Mouse (Mus musculus) adrenal gland, postnatal 14 days (tissue): Measurements from ENCODE around the gene A630001G21Rik. TPM values are rescaled to one million over a fixed set of nuclear protein-coding genes. Genes with fewer than 3 reads are reported as not detected.
"Not testable (repeated sequence)": the region's sequence is repeated elsewhere in the genome, so short reads cannot be mapped to it uniquely, and the experiment has no call there.

ENCODE experiments used
- DNase-seq: peaks from one replicate; pipeline ENCODE4 v3.0.0; 2021; ENCODE audit warnings: mixed read lengths
- long read RNA-seq, 2 experiments: library from polyadenylated mRNA; stranded (forward); transcript quantifications; one replicate each; pipeline ENCODE4 v2.0.0; 2021
- total RNA-seq: library from RNA; stranded (reverse); gene quantifications from 2 replicates; pipeline ENCODE4 v1.2.3, GENCODE M21; 2021

A630001G21Rik gene
- total RNA-seq: 0.59 and 3.8 TPM in 2 replicates
- long read RNA-seq, experiment 1: 0 reads
- long read RNA-seq, experiment 2, partial matches to known transcripts: 0 of 1 reads
- long read RNA-seq, experiment 2, other reads (novel, unspliced or antisense): 1 of 1 reads

DNA sequence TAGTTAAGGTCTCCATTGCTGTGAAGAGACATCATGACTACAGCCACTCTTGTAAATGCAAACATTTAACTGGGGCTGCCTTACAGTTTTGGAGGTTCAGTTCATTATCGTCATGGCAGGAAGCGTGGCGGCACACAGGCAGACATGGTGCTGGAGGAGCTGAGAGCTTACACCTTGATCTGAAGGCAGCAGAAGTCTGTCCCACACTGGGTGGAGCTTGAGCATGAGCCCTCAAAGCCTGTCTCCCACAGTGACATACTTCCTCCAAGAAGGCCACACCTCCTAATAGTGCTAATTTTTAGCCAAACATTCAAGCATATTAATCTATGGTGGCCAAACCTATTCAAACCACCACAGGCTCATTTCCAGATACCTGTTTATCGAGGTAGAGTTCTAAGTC, at the start of gene A630001G21Rik:
A630001G21Rik (minus strand) TSS at position 208 of the 400 bp plus-strand sequence.
- no peak for DNase-seq

DNA sequence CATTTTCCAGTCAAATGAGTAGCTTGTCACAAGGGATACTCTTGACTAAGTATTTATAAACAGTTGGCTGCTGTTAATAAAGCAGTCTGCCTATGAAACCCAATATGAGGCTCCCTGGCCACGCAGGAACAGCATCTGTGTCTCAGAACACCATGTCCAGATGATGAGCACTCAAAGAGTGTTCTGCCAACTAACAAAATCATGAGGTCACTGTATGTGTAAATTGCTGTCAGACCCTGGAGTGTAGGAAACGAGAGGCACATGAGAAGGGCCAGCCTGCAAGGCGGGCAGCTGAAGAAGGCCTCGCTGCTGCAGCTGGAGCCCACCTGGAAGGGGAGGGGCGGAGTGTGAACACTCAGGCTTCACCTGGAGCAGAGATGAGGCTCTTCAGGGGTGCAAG, 48.7 kb upstream of the A630001G21Rik start:
- DNase-seq: no peak

DNA sequence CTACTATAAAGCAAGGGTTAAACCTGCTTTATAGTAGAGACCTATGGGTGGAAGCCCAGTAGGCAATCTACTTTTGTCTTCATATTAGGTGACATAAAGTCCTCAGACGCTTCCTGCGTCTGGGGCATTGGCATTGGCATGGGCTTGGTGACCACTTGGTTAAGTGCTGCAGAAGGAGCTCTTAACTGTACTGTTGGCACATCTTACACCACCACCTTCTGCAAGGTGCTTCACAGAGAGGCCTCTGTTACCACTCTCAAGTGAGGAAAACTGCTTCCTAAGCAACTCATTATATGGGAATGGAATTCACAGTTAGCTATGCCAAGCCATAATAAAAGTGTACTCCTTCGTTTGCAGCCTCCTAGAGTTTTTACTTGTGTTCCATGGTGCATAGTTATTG, 46.5 kb upstream of the A630001G21Rik start:
- no peak for DNase-seq

DNA sequence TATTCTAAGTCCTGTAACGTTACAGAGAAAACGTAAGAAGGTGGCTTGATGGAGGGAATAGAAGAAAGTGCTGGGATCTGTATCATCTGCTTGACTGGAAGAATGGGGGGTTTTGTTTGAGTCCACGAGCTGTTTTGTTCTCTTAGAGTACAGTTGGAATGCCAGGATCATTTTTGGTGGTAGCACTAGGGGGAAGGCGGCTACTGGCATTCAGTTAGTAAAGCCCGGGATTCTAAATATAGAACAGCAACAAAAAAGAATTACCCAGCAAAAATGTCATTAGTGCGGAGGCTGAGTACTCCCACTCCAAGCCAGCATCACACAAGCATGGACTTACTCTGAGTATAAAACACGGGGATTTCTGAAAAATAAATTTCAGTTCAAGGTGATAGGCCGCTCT, 43.8 kb upstream of the A630001G21Rik start:
- no peak for DNase-seq

DNA sequence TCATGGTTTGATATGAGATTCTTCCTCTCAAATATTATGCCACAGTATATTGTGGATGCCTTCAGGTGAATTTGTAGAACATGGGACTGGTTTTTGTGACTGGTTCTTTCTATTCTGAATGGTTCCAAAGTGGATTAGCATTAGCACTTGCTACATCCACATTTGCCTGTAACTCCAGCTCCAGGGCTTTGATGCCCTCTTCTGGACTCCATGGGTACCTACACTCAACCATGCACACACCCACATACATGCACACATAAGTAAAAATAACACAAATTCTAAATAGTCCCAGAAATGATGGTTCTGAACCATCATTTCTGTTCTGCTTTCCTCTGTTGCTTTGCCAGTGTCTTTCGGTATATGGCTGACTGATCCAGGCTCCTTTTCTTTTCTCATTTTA, 41.3 kb upstream of the A630001G21Rik start:
- no peak for DNase-seq

DNA sequence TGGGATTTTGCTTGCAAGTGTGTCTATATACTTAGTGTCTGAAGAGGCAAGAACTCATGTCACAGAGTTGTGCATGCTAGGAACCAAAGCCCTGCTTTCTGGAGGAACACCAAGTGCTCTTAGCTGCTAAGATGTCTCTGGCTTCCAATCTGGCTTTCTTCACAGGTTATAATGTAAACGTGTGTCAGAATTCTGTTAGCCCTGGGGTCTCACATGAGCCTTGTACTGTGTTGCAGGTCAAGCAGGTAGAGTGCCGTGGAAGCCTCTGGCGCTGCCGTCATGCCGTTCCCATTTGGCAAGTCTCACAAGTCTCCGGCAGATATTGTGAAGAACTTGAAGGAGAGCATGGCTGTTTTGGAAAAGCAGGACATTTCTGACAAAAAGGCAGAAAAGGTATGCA, 39.7 kb upstream of the A630001G21Rik start:
- DNase-seq: no peak

DNA sequence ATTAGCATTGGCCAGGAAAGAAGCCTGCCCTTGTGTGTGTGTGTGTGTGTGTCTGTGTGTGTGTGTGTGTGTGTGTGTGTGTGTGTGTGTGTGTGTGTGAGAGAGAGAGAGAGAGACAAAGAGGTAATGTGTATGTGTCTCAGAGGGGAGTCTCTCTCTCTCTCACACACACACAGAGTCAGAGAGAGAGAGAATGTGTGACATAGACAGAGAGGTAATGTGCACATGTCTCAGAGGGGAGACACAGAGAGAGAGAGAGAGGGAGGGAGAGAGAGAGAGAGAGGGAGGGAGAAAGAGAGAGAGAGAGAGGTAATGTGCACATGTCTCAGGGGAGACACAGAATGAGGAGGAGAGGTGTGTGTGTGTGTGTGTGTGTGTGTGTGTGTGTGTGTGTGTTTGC, 35.8 kb upstream of the A630001G21Rik start:
- not testable (repeated sequence) for DNase-seq

DNA sequence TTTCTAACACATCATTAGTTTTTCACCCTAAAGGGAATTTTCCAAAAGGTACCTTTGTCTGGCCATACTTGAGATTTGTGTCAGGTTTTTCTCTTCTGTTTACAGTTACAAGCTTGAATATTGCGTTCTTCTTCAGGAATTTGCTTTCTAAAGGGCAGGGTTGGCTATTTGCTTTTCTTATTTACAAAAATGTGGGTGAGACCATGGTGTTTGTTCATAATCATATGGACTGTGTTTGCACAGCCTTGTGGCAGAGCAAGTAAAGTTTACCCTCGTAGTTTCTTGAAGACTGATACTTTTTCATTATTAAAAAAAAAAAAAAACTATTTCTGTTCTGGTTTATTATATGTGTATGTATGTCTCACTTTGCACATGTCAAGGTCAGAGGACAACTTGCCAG, 32.3 kb upstream of the A630001G21Rik start:
- DNase-seq: no peak

DNA sequence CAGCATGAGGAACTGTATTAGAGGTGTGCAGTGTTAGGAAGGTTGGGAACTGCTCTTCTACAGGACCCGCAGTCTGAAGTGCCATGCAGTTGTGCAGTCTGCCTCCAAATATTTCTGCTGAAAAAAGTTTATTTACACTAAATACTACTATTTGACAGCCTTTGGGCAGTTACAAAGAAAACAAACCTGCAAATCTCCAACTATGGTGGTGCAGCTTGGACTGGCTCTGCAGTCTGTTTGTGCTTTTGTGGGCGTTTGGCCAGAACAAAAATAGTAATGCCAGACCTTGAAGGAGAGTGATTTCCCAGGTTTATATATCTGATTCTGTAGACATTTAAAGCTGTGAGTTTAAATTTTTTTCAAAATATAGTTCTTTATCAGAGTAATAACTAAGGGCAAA, 31.9 kb upstream of the A630001G21Rik start:
- DNase-seq: peak; percentile 48

DNA sequence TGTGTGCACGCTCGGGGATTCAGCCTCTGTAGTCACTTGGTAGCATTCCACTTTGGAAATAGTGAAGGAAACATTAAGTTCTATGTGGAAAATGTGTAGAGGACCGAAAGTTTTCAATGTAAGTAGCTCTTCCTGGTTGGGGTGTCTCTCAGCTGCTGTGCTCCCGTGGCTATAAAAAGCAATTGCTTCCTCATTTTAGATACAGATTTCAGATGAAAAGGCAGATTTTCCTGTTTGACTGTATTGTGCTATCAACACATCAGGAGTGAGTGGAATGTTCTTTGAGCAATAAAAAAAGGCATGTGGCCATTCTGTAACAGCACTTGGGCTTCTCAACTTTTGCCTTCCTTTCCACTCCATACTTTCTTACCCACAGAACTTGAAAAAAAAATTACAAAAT, 30.8 kb upstream of the A630001G21Rik start:
- DNase-seq: no peak

DNA sequence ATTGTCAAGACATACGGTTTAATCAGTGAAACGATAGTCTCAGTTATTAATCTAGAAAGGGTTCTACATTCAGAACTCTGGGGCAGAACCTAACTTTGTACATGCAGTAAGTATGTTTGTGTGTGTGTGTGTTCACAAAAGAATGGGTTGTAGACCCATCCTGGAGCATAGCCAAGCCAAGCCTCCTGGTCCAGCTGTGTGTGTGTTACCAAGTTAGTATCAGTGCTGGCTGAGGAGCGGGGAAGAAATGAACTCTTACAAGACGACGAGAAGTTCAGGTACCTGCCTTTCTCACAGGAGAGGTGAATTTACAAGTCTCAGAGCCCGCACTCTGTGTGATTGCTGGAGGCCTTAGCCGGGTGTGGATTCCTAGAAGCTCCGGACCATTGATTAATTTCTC, 26.1 kb upstream of the A630001G21Rik start:
- DNase-seq: no peak

DNA sequence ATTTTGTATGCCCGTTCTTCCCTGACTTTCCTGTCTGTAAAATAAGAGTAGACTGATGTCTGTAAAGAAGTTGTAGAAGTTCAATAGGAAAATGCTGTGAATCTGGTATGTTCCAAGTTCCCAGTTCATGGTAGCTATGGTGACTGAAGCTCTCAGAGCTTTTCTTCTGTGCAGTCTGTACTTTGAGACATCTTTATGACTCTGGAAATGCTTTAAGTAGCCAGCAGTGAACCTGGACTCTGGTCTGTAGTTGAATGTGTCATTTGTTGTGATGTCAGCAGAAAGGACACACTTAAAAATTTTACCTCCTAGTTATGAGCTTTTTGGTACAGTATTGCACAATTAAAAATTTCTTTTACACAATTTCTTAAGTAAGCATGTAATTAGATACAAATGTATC, 24.1 kb upstream of the A630001G21Rik start:
- DNase-seq: no peak

DNA sequence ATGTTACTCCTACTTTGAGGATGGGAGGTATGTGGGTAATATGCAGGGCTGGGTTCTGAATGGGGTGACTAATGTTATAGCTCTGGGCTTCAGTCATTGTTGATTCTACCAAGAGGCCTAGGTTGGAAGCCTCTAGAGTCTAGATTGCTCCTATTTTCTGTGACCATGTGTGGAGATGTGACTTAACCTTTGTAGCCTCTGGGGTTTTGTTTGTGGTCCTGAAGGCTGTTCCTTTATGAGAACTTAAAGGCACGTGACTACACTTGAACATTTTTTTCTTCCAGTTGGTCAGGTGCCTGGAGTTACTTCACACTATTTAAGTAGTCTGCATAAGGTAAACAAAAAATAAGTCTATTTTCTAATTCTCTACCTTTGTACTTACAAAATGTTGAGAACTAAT, 21.3 kb upstream of the A630001G21Rik start:
- no peak for DNase-seq

DNA sequence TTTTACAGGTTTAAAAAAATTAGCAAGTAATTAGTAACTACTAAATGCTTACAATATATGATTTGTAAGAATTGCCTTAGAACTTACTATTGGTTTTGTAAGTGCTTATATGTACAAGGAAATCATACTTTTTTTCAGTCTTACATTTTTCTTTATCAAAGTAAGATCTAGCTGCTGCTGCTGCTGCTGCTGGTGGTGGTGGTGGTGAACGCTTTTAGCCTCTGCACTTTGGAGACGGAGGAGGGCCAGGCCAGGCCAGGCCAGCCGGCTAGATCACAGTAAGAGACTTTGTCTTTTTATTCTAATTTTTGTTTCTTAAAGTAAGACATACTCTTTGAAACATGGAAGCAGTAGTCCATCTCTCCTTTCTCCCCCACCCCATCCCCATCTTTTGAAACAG, 16.8 kb upstream of the A630001G21Rik start:
- no peak for DNase-seq

DNA sequence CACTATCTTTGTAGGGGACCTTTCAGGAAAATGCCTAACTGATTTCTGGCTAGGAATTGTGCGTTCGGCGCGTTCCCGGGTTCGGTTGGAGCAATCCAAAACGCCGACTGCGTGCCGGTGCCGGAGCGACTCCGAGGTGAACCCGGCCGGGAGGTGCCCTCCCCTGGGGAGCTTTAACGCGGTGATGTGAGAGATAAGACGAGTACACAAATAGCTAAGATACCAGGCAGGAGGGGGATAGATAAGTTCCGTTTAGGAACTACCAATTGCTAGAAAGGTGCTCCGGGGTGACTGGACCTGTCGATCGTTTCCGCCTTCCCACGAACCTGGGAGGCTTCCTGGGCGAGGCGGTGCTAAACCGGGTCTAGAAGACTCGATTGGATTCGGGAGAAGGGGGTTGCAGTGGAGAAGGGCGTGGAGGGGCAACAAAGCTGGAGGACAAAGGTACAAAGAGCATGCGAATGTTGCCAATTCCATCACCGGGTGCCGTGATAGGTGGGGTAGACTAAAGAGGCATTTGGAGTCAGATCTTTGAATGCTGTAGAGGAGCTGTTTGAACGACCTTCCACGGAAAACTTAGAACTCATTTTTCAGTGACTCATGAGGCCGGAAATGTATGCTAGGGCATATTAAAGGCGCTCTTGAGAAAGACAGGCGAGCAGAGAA, 15.8 kb upstream of the A630001G21Rik start:
- DNase-seq: peak; percentile 67

DNA sequence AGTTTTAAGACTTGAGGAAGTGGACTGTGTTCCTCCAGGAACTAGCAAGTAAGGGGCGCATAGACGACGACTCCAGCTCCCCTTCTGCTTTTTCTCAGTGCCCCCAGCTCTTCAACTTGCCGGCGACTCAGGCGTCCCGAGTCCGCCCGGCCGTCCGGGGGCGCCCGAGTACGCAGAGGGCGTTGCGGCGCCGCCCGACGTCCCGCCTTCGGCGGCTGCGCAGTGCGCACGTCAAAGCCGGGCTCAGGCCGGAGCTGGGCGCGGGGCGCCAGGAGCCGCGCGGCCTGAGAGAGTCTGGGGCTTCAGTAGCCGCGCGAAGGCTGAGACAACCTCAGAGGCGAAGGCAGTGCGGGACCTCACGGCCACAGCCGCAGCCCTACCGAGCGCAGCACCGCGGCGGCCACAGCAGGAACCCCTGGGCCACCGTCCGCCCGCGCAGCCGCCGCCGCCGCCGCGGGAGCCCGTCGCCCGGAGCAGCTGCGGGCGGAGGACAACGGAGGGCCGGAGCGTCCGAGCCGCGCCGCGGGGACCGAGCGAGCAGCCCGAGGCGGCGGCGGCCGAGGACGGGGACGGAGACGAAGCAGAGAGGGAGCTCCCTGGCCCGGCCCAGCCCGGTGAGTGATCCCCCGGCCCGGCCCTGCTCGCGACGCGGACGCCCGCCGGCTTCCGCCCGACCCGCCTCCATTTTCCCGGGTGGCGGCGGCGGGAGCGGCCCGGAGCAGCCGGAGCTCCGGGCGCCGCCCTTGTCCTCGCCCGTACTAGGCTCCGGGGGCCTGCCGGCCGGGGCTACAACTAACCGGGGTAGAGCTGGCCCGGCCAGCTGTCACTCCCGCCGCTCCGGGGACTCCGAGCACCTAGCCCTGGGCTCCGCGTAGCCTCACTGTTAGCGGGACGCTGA, 15.0 kb upstream of the A630001G21Rik start, which contains the start of gene Cab39:
Cab39 (plus strand) TSS at position 234 of the 898 bp plus-strand sequence.
- peak; percentile 95 for DNase-seq

DNA sequence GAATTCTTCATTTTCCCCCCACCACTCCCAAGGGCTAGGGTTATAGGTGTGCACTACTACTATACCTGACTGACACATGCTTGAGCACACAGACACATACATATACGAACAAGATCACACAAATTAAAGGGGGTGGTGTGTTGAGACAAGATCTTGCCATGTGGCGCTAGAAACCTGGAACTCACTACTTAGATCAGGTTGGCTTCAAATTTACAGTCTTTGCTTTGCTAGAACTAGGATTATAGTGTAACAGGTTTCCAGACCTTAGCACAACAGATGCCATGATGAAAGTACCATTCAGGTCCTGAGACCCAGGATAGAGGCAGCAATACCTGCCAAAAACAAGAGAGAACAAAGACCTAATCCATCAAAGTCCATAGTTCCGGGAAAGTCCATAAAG, 13.0 kb upstream of the A630001G21Rik start:
- DNase-seq: no peak

DNA sequence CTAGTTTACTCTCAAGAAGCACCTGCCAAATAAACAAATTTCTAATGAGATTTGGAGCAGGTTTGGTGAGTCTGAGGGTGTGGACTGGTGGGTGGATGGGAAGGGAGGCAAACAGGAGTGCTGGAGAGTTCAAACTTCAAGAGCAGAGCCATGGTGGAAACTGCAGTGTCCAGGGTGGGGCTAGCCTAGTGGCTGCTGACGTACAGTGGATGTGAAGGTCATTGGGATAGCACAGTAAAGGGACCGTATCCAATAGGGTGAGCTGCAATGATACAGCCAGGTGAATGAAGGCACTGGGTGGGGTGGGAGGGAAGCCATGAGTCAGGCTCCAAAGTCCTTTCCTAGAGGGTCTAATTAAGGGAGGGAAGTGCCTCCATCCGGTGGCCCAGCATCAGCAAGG, 12.1 kb upstream of the A630001G21Rik start:
- DNase-seq: no peak

DNA sequence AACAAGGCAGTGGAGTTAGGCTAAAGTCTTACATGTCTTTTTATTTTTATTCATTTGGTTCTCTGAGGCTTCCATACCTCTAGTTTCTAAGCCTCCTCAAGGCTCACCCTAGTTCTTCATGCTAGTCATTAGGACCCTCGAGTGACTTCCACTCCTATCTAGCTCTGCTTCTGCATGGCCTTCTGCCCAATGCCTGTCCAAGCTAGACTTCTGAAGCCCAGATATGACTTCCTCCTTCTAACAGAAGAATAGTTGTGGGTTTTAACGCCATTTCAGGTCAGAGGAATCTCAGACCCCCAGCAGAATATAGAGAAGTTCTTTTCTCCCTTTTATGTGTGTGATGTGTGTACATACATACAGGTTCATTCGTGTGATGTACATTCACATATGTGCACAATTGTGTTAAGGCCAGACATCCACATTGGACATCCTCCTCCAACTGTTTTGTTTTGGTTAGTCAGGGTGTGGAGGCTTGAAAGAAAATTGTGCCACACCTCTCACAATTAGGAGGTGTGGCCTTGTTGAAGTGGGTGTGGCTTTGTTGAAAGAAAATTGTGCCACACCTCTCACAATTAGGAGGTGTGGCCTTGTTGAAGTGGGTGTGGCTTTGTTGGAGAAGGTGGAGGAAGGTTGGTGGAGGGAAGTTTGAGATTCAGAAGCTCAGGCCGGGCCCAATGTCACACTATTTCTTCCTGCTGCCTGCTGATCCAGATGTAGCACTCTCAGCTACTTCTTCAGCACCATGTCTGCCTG, 1.2 kb upstream of the A630001G21Rik start:
- DNase-seq: no peak

DNA sequence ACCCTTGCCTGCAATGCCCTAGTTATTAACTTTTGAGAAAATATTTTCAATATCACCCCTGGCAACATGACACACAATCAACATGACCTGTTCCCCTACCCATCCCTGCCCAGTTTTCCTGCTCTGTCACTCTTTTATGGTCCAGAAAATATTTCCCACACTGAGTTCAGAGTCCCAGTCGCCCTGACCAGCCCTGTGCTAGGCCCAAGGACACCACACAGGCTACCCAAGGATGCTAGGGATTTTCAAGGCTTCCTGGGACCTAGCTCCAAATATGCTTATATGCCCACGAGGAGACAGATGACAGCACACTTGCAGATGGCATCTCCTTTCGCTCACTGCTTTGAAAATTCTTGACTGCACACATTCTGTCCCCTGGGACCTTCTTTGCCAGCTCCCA, 569 bp upstream of the A630001G21Rik start:
- no peak for DNase-seq

DNA sequence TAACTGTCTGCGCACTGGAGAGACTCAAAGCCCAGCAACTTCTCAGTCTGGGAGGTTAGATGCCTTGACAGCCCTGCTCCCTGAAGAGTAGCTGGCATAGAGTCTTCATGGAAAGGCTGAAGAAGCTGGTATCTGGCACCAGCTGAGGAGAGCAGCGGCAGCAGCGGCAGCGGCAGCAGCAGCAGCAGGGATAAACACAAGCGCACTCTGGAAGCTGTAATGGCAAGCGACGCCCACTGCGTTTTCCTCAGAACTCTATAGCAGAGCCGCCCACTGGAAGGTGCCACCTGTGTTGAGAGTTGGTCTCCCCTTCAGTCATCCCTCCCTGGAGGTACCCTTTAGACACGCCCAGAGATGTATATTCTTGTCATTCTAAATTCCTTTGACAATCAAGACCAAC, 2.3 kb downstream of the A630001G21Rik start:
- DNase-seq: no peak

DNA sequence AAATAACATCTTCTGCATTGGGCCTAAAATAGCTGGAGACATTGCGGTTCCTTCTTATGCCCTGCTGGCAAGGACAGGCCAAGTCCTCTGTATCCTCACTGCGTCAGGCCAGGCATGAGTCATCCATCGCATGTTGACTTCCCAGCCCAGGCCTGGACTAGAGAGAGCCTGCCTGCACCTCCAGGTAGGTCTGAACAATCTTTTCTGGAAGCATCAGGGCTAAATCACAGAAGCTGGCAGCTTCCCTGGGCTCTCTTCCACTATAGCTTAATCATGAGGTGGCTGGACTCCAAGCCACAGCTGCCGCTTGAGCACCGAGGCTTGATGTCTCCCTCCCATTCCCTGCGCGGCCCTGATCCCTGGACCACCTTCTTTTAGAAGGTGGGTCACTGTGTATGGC, 3.3 kb downstream of the A630001G21Rik start:
- peak; percentile 60 for DNase-seq

DNA sequence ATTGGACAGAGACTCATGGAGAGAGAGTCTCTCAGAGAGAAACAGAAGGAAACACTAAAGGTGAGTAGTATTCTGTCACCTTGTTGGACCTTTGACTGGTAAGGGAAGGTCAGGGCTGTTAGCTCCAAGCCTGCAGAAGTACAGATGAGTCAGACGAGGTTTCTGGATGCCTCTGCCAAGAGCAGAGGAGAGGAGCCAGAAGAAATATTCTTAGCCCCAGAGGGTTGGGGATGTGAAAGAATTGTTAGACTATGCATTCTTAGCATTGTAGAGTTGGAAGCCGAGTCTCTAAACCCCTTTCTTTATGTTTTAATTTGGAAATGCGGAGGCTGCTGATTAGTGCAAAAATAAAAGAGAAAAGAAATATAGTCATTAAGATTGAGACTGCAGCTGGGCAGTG, 6.5 kb downstream of the A630001G21Rik start:
- DNase-seq: peak; percentile 39
